Mouse (Mus musculus) heart, embryonic 16.5 days (tissue): ENCODE results near the gene Csf1. TPM values are rescaled to one million over a fixed set of nuclear protein-coding genes. Genes with fewer than 3 reads are reported as not detected.
"Not testable (repeated sequence)": the region's sequence is repeated elsewhere in the genome, so short reads cannot be mapped to it uniquely, and the experiment has no call there.

Source experiments
- ATAC-seq: fragments of 200-750 bp; cut with Nextera tagmentation; replicated peaks from 2 replicates; pipeline ENCODE4 v1.8.0; 2017; ENCODE audit warnings: moderate number of reproducible peaks; ENCODE audit not compliant: insufficient read depth, low FRiP score; ENCODE audit errors: extremely low read depth
- H3K27ac ChIP-seq: fragments of 300-500 bp; sonication (generic); 2 replicates; pipeline ENCODE4 v1.5.1; 2014; ENCODE audit warnings: mild to moderate bottlenecking, low read length, control low read depth, moderate library complexity
- H3K27me3 ChIP-seq: fragments of 300-500 bp; sonication (generic); 2 replicates; pipeline ENCODE4 v1.6.1; 2014; ENCODE audit warnings: low read length, mixed read lengths; ENCODE audit not compliant: control insufficient read depth, insufficient read depth
- H3K36me3 ChIP-seq: fragments of 300-500 bp; sonication (generic); 2 replicates; pipeline ENCODE4 v1.6.1; 2014; ENCODE audit not compliant: control insufficient read depth, insufficient read depth
- H3K4me1 ChIP-seq: fragments of 300-500 bp; sonication (generic); 2 replicates; pipeline ENCODE4 v1.6.1; 2014; ENCODE audit warnings: low read length, mixed read lengths; ENCODE audit not compliant: control insufficient read depth, insufficient read depth
- H3K4me2 ChIP-seq: fragments of 300-500 bp; sonication (generic); 2 replicates; pipeline ENCODE4 v1.6.1; 2014; ENCODE audit warnings: low read depth, mild to moderate bottlenecking, control low read depth, low read length
- H3K4me3 ChIP-seq: fragments of 300-500 bp; sonication (generic); 2 replicates; pipeline ENCODE4 v1.5.1; 2014; ENCODE audit warnings: mild to moderate bottlenecking, control low read depth, low read length
- H3K9ac ChIP-seq: fragments of 300-500 bp; sonication (generic); 2 replicates; pipeline ENCODE4 v1.6.1; 2014; ENCODE audit warnings: low read length, control low read depth
- H3K9me3 ChIP-seq: fragments of 300-500 bp; sonication (generic); replicated peaks from 2 replicates; pipeline ENCODE4 v1.6.1; 2016; ENCODE audit warnings: low read length; ENCODE audit not compliant: control insufficient read depth
- WGBS: fragments of 180-500 bp; shearing (Covaris S2); extraction: QIAGEN DNeasy Blood & Tissue Kit; methylation state at CpG from one replicate; pipeline ENCODE4 v1.1.7; 2014; 5-methylcytosine and 5-hydroxymethylcytosine counted together
- polyA plus RNA-seq: library from polyadenylated mRNA; unstranded; fragments of >200 nt; fragmentation: Nextera tagmentation; extraction: Ambion mirVana; gene quantifications from 2 replicates; pipeline ENCODE4 v1.2.1, GENCODE M21; 2015

Gene Csf1
- polyA plus RNA-seq, 1 experiment from 2014 or later: 10.2 TPM

DNA sequence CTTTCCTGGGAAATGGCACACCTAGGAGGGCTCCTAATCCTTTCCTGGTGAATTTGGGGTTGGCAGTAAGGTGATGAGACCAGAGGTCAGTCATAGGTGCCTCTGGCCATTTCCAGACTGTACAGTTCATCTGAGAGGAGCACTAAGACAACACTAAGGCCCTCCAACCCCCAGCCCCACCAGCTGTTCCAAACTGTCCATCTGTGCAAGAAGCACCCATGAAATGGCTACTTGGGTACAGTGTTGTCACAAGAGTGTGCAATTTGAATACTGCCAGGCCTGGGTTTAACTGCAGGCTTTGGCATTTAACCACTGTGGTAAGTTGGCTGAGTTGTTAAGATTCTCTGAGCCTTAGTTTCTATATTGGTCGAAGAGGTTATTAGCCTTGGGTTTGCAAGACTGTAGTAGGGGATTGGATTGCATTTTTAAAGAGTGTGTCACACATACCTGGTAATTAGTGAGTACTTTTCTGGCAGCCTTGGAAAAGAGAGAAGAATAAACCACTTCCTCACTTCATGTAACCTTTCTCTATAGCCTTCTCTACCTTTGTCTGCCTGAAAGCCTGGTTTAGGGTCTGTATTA, 22.6 kb downstream of the Csf1 start:
- Histone ChIP-seq H3K27me3 (no peaks in the 10 kb centered on the region), H3K4me3 (no peak overlapping the region), H3K9ac (no peak overlapping the region), H3K9me3 (no peaks in the 10 kb centered on the region), H3K27ac (no peak overlapping the region), H3K4me1 (peaks cover 36% of the 10 kb centered on the region), H3K36me3 (peaks cover 2% of the 10 kb centered on the region; the same call in 1 of the 2 replicates), H3K4me2 (no peak overlapping the region)
- no peak for ATAC-seq
- WGBS: 62% methylated on average over 1 of the region's 1 CpGs

- not testable (repeated sequence) for H3K27ac ChIP-seq, H3K27me3 ChIP-seq, H3K4me2 ChIP-seq, H3K9me3 ChIP-seq, H3K4me3 ChIP-seq, H3K9ac ChIP-seq, H3K36me3 ChIP-seq, ATAC-seq
- 87% methylated on average over 13 of the region's 13 CpGs for WGBS
- H3K4me1 ChIP-seq: peaks cover 19% of the 10 kb centered on the region
These were observed 24.6 kb downstream of the Csf1 start for GRCm38 (mm10) chr3:107735620-107736019.

DNA sequence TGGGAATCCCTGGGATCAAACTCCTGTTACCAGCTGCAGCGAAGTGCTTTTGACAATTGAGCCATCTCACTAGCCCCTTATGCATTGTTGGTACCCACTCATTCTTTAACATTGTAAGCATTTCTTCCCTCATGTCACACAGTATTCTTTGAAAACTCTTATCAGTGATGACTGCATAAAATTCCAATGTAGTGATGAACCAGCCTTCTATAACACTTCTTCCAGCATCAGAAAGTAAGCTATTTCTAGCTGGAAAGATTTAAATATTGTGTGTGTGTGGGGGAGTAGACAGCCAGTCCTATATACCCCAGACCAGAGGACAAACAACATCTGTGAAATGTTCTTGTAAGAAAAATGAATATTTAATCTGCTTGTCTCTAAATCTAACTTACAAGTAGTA, 26.9 kb downstream of the Csf1 start:
- no peaks in the 10 kb centered on the region for H3K36me3 ChIP-seq
- H3K9ac ChIP-seq: no peak overlapping the region
- no peak overlapping the region for H3K4me2 ChIP-seq
- no peaks in the 10 kb centered on the region for H3K9me3 ChIP-seq
- H3K27me3 ChIP-seq: no peaks in the 10 kb centered on the region
- H3K27ac ChIP-seq: peak overlapping the region; percentile 18; the same call in 1 of the 2 replicates
- peaks cover 5% of the 10 kb centered on the region; the same call in 1 of the 2 replicates for H3K4me1 ChIP-seq
- no peak overlapping the region for H3K4me3 ChIP-seq
- no peak; the same call in 1 of the 2 replicates for ATAC-seq
- WGBS: 61% methylated on average over 1 of the region's 1 CpGs

- Histone ChIP-seq H3K36me3 (no peaks in the 10 kb centered on the region), H3K4me3 (no peak overlapping the region), H3K27me3 (no peaks in the 10 kb centered on the region), H3K4me1 (peaks cover 5% of the 10 kb centered on the region; the same call in 1 of the 2 replicates), H3K9me3 (no peaks in the 10 kb centered on the region), H3K4me2 (no peak overlapping the region), H3K27ac (no peak overlapping the region), H3K9ac (no peak overlapping the region)
- 73% methylated on average over 2 of the region's 2 CpGs for WGBS
- no peak for ATAC-seq
These were observed 30.0 kb downstream of the Csf1 start for GRCm38 (mm10) chr3:107730236-107730635.

GRCm38 (mm10) chr3:107728509-107728908, 31.8 kb downstream of the Csf1 start:
- ATAC-seq: no peak
- Histone ChIP-seq H3K27me3 (no peaks in the 10 kb centered on the region), H3K27ac (no peak overlapping the region), H3K36me3 (no peaks in the 10 kb centered on the region), H3K4me2 (no peak overlapping the region), H3K4me1 (peaks cover 5% of the 10 kb centered on the region; the same call in 1 of the 2 replicates), H3K4me3 (no peak overlapping the region), H3K9me3 (no peaks in the 10 kb centered on the region), H3K9ac (no peak overlapping the region)
- 58% methylated on average over 1 of the region's 1 CpGs for WGBS

- Histone ChIP-seq H3K27me3 (no peaks in the 10 kb centered on the region; the same call in 1 of the 2 replicates), H3K4me3 (no peak overlapping the region), H3K4me2 (no peak overlapping the region), H3K9ac (no peak overlapping the region), H3K36me3 (no peaks in the 10 kb centered on the region), H3K27ac (no peak overlapping the region), H3K4me1 (peaks cover 17% of the 10 kb centered on the region), H3K9me3 (no peaks in the 10 kb centered on the region)
- ATAC-seq: no peak
- WGBS: 72% methylated on average over 1 of the region's 1 CpGs
These were observed 44.3 kb downstream of the Csf1 start for GRCm38 (mm10) chr3:107715971-107716370.

DNA sequence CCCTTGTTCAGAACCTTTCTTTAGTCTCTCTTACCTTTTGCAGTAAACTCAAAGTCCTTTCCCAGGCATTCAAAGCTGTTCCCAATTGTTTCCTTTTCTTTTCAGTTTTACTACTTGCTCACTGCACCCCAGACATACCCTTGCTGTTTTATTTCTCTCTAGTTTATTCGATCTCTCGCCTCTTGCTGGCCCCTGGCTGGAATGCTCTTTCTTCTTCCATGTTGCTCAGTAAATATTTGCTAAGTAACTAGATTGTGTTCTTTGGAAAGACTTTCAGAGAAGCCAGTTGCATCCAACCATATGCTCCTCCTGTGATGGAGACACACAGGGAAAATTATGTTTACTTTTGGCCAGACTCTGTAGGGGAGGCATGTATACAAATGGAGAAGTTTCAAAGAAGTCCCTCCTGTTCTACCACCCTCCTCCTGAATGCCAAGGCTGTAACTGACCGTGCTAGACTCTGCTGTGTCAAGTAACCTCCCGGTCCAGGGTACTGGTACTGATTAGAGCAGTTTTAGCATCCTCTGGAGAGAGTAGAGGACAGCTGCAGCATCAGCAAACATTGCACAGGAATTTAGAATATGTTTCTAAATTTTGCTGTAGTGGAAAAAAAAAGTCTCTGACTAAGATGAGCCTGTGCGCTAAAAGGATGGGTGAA, 45.9 kb downstream of the Csf1 start:
- no peak for ATAC-seq
- WGBS: 57% methylated on average over 5 of the region's 5 CpGs
- H3K27me3 ChIP-seq: no peaks in the 10 kb centered on the region; the same call in 1 of the 2 replicates

DNA sequence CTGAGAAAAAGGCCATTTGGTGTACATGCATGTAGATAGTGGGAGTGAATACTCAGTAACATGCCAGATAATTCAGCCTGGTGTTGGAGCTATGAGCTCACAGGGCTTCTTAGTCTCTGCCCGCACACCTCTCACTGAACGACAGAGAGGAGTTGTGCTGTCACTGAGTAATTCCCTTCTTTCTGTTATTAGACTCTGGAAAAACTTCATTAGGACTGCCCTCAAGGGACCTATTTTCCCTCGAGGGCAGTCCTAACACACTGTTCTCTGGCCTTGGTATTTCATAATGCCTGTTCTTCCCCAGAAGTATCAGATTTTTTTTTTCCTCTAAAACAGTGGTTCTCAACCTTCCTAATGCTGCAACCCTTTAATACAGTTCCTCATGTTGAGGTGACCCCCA, 48.2 kb downstream of the Csf1 start:
- Histone ChIP-seq H3K9me3 (no peaks in the 10 kb centered on the region), H3K9ac (no peak overlapping the region), H3K27ac (no peak overlapping the region), H3K27me3 (peaks cover 2% of the 10 kb centered on the region), H3K4me2 (no peak overlapping the region), H3K4me3 (no peak overlapping the region), H3K4me1 (peaks cover 17% of the 10 kb centered on the region), H3K36me3 (no peaks in the 10 kb centered on the region)
- 43% methylated on average over 3 of the region's 3 CpGs for WGBS
- no peak for ATAC-seq

More for the DNA sequence above, 45.9 kb downstream of the Csf1 start:
- Histone ChIP-seq H3K27ac (no peak overlapping the region; the same call in 1 of the 2 replicates), H3K4me1 (peaks cover 17% of the 10 kb centered on the region), H3K36me3 (no peaks in the 10 kb centered on the region), H3K9ac (no peak overlapping the region), H3K4me2 (no peak overlapping the region), H3K4me3 (no peak overlapping the region), H3K9me3 (no peaks in the 10 kb centered on the region)

DNA sequence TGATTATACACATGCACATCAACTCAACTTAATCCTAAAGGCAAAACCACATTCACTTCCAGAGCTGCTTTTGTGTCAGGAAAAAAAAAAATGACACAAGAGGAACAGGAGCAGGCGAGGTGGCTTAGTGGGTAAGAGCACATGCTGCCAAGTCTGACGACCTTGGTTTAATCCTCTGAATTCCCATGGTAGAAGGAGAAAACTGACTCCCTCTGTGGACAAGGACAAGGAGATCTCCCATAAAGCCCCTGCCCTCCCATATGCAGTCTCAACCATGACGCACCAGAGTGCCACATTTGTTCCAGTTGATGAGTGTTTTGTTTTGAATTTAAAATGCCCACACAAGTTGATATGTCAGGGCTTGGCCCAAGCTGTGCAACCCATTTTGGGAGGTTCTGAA, 51.1 kb downstream of the Csf1 start:
- no peaks in the 10 kb centered on the region for H3K36me3 ChIP-seq
- H3K9me3 ChIP-seq: no peaks in the 10 kb centered on the region
- H3K4me3 ChIP-seq: no peak overlapping the region
- H3K4me1 ChIP-seq: peaks cover 7% of the 10 kb centered on the region
- peaks cover 2% of the 10 kb centered on the region for H3K27me3 ChIP-seq
- no peak overlapping the region for H3K4me2 ChIP-seq
- H3K9ac ChIP-seq: no peak overlapping the region
- no peak for ATAC-seq
- no peak overlapping the region for H3K27ac ChIP-seq
- 63% methylated on average over 3 of the region's 3 CpGs for WGBS
